Mouse (Mus musculus) forebrain, embryonic 12.5 days (tissue): ENCODE results near the gene Foxp2. TPM values are rescaled to one million over a fixed set of nuclear protein-coding genes. Genes with fewer than 3 reads are reported as not detected.

Source experiments
- ATAC-seq: fragments of 200-750 bp; cut with Nextera tagmentation; 2 replicates; pipeline ENCODE4 v1.8.0; 2017; ENCODE audit warnings: moderate TSS enrichment; ENCODE audit not compliant: low FRiP score
- H3K27ac ChIP-seq: fragments of 300-500 bp; sonication (generic); 2 replicates; pipeline ENCODE4 v1.5.1; 2016; ENCODE audit warnings: mild to moderate bottlenecking
- H3K27me3 ChIP-seq: fragments of 300-500 bp; sonication (generic); 2 replicates; pipeline ENCODE4 v1.6.1; 2016; ENCODE audit warnings: mild to moderate bottlenecking
- H3K36me3 ChIP-seq: fragments of 300-500 bp; sonication (generic); replicated peaks from 2 replicates; pipeline ENCODE4 v1.6.1; 2016; ENCODE audit warnings: mild to moderate bottlenecking
- H3K4me1 ChIP-seq: fragments of 300-500 bp; sonication (generic); 2 replicates; pipeline ENCODE4 v1.6.1; 2016
- H3K4me2 ChIP-seq: fragments of 300-500 bp; sonication (generic); 2 replicates; pipeline ENCODE4 v1.6.1; 2016; ENCODE audit warnings: mild to moderate bottlenecking, moderate library complexity
- H3K4me3 ChIP-seq: fragments of 300-500 bp; sonication (generic); replicated peaks from 2 replicates; pipeline ENCODE4 v1.5.1; 2016; ENCODE audit warnings: mild to moderate bottlenecking
- H3K9ac ChIP-seq: fragments of 300-500 bp; sonication (generic); 2 replicates; pipeline ENCODE4 v1.6.1; 2016; ENCODE audit warnings: mild to moderate bottlenecking
- H3K9me3 ChIP-seq: fragments of 300-500 bp; sonication (generic); 2 replicates; pipeline ENCODE4 v1.6.1; 2016
- WGBS: fragments of 180-500 bp; shearing (Covaris S2); methylation state at CpG from one replicate; pipeline ENCODE4 v1.1.7; 2016; 5-methylcytosine and 5-hydroxymethylcytosine counted together
- polyA plus RNA-seq: library from polyadenylated mRNA; unstranded; fragments of >200 nt; fragmentation: Nextera tagmentation; extraction: Ambion mirVana; gene quantifications from 2 replicates; pipeline ENCODE4 v1.2.1, GENCODE M21; 2016

The Foxp2 gene
- polyA plus RNA-seq, 1 experiment from 2014 or later: 32.3 TPM

GRCm38 (mm10) chr6:15316948-15317347 lies 415.8 kb downstream of the Foxp2 start:
- Histone ChIP-seq H3K4me2 (no peak overlapping the region), H3K9ac (no peak overlapping the region), H3K27ac (no peak overlapping the region), H3K4me1 (no peaks in the 10 kb centered on the region), H3K9me3 (no peaks in the 10 kb centered on the region), H3K36me3 (no peaks in the 10 kb centered on the region), H3K4me3 (no peak overlapping the region), H3K27me3 (no peaks in the 10 kb centered on the region)
- WGBS: 89% methylated on average over 2 of the region's 2 CpGs
- ATAC-seq: no peak

DNA sequence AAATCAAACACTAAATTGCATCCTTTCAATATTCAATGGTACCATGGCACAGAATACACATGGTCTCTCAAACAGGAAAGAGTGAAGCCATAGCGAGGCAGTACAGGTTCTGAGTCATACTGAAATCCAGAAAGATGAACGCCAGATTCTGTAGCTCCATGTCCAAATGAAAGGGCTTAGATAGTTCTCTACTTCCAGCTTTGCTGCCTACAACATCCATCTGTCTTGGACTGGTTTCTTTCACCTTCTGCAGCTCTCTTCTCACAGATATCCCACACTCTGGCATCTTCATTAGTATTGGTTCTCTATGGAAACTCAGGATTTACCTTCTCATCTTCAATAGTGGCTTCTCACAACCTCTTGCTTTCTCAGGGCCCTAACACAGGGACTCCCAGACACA lies 417.2 kb downstream of the Foxp2 start:
- Histone ChIP-seq H3K4me3 (no peak overlapping the region), H3K27ac (no peak overlapping the region), H3K9me3 (no peaks in the 10 kb centered on the region), H3K9ac (no peak overlapping the region), H3K27me3 (no peaks in the 10 kb centered on the region), H3K36me3 (no peaks in the 10 kb centered on the region), H3K4me2 (no peak overlapping the region), H3K4me1 (no peaks in the 10 kb centered on the region)
- ATAC-seq: no peak
- 95% methylated on average over 2 of the region's 2 CpGs for WGBS

DNA sequence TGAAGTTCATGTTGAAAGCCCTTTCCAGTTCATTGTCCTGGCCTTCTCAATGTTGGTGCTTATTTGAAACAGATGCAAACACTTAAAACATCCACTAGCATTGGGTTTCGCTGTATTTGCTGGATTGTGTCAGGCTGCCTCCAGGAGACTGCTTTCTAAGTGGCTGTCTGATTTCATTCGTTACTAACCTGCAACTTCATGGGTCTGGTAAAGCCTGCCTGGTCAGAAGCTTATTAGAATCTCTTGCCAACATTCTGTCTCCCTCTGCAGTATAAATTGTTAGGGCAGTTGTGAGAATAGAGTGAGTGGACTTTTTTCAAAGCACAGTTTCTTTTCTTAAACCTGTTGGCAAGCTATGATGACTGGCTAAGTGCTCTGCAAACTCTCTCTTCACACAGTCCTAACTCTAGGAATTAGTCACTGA lies 420.4 kb downstream of the Foxp2 start:
- no peak for ATAC-seq
- H3K4me1 ChIP-seq: no peaks in the 10 kb centered on the region
- no peak overlapping the region for H3K27ac ChIP-seq
- H3K9ac ChIP-seq: no peak overlapping the region
- H3K4me3 ChIP-seq: no peak overlapping the region
- no peaks in the 10 kb centered on the region for H3K27me3 ChIP-seq
- no peaks in the 10 kb centered on the region for H3K36me3 ChIP-seq
- 54% methylated on average over 2 of the region's 2 CpGs for WGBS
- H3K9me3 ChIP-seq: no peaks in the 10 kb centered on the region
- no peak overlapping the region for H3K4me2 ChIP-seq

- H3K4me1 ChIP-seq: no peaks in the 10 kb centered on the region
- H3K9me3 ChIP-seq: no peaks in the 10 kb centered on the region
- no peak overlapping the region for H3K4me3 ChIP-seq
- peak; percentile 85 for ATAC-seq
- no peaks in the 10 kb centered on the region for H3K36me3 ChIP-seq
- H3K4me2 ChIP-seq: no peak overlapping the region
- H3K27ac ChIP-seq: no peak overlapping the region
- no peaks in the 10 kb centered on the region for H3K27me3 ChIP-seq
- H3K9ac ChIP-seq: no peak overlapping the region
Observed at GRCm38 (mm10) chr6:15323099-15323498, 421.9 kb downstream of the Foxp2 start.

- 46% methylated on average over 3 of the region's 3 CpGs for whole genome bisulfite sequencing
- H3K4me1 ChIP-seq: no peaks in the 10 kb centered on the region
- H3K27me3 ChIP-seq: no peaks in the 10 kb centered on the region
Observed at GRCm38 (mm10) chr6:15347705-15348104, 446.6 kb downstream of the Foxp2 start.

GRCm38 (mm10) chr6:15355852-15356251 lies 454.7 kb downstream of the Foxp2 start:
- Histone ChIP-seq H3K9ac (no peak overlapping the region), H3K27ac (no peak overlapping the region), H3K4me1 (no peaks in the 10 kb centered on the region), H3K4me3 (no peak overlapping the region), H3K27me3 (no peaks in the 10 kb centered on the region), H3K9me3 (no peaks in the 10 kb centered on the region), H3K36me3 (no peaks in the 10 kb centered on the region), H3K4me2 (no peak overlapping the region)
- 86% methylated on average over 4 of the region's 4 CpGs for WGBS
- no peak for ATAC-seq

More at GRCm38 (mm10) chr6:15347705-15348104, 446.6 kb downstream of the Foxp2 start:
- no peak overlapping the region for H3K4me2 ChIP-seq
- no peaks in the 10 kb centered on the region for H3K9me3 ChIP-seq
- ATAC-seq: peak; percentile 77
- H3K4me3 ChIP-seq: no peak overlapping the region
- no peaks in the 10 kb centered on the region for H3K36me3 ChIP-seq
- H3K9ac ChIP-seq: no peak overlapping the region
- no peak overlapping the region for H3K27ac ChIP-seq

DNA sequence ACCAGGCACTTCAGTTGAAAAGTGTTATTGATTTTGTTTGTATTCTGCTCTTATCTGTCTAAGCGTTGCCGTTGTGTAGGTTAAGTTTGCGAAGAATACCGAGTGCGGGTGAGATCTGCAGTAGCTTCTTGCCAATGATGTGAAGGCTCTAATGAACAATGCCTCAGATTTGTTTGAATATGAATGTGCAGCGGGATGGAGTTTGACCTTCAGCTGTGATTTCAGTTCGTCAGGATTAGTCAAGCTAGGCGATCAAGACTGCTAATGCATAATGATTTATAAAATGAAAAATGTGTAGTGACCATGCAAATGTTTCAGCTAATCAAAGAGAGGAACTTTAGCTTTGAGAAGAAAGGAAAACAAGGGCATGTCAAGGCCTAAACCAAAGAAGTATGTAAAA lies 469.1 kb downstream of the Foxp2 start:
- Histone ChIP-seq H3K4me2 (no peak overlapping the region), H3K9ac (no peak overlapping the region), H3K9me3 (no peaks in the 10 kb centered on the region), H3K36me3 (no peaks in the 10 kb centered on the region), H3K4me3 (no peak overlapping the region), H3K27ac (0 out of 2 replicates have a peak overlapping the region, but pooled peaks have one; percentile 20), H3K4me1 (peaks cover 32% of the 10 kb centered on the region), H3K27me3 (no peaks in the 10 kb centered on the region)
- no peak for ATAC-seq
- WGBS: 41% methylated on average over 8 of the region's 8 CpGs

DNA sequence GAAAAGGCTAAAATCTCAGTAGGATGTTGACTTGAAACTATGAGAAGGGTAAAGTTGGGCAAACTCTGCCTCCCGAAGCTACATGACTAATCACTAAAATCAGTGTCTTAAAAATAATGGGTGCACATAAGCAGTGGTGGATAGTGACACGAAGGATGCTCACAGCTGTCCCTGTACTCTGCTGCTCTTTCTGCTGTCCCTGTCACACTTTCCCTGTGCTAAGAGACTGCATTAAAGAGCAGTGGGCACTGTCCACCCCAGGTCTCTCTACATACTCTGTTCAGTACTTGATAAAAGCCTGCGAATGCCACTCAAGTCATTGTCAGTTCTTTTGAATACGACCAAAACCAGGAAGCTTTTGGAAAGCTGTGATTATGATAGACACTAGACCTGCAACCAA lies 469.7 kb downstream of the Foxp2 start:
- Histone ChIP-seq H3K4me3 (no peak overlapping the region), H3K36me3 (no peaks in the 10 kb centered on the region), H3K9ac (no peak overlapping the region), H3K9me3 (no peaks in the 10 kb centered on the region), H3K4me1 (peaks cover 32% of the 10 kb centered on the region), H3K27ac (0 out of 2 replicates have a peak overlapping the region, but pooled peaks have one; percentile 20), H3K27me3 (no peaks in the 10 kb centered on the region), H3K4me2 (no peak overlapping the region)
- WGBS: 82% methylated on average over 4 of the region's 4 CpGs
- no peak for ATAC-seq

DNA sequence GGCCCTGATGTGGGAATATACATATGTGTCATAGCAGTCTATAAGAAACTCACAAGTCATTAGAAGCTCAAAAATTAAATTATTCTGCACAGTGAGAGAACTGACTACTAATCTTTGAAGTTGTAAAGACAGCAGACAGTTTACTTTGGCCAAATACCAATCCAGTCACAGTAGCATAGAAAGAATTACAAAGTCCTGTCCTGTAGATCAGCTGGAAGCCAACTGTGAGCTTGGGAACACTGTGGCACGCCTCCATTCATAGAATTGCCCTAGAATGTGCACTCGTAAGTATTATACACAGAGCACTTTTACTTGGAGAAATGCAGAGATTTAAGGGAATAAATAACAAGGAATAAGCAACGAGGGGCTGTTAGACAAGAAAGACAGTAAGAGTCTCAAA lies 472.5 kb downstream of the Foxp2 start:
- Histone ChIP-seq H3K4me1 (peaks cover 42% of the 10 kb centered on the region), H3K36me3 (no peaks in the 10 kb centered on the region), H3K27me3 (no peaks in the 10 kb centered on the region), H3K27ac (no peak overlapping the region), H3K4me3 (no peak overlapping the region), H3K9me3 (no peaks in the 10 kb centered on the region), H3K9ac (no peak overlapping the region), H3K4me2 (no peak overlapping the region)
- ATAC-seq: no peak
- 57% methylated on average over 3 of the region's 3 CpGs for WGBS

- Histone ChIP-seq H3K9ac (no peak overlapping the region), H3K9me3 (no peaks in the 10 kb centered on the region), H3K36me3 (no peaks in the 10 kb centered on the region), H3K27ac (peak overlapping the region; percentile 42; the same call in 1 of the 2 replicates), H3K27me3 (no peaks in the 10 kb centered on the region), H3K4me3 (no peak overlapping the region), H3K4me1 (peaks cover 24% of the 10 kb centered on the region), H3K4me2 (0 out of 2 replicates have a peak overlapping the region, but pooled peaks have one; percentile 2)
- peak; percentile 74; the same call in 1 of the 2 replicates for ATAC-seq
- WGBS: 29% methylated on average over 5 of the region's 5 CpGs
Observed at GRCm38 (mm10) chr6:15378261-15378660, 477.1 kb downstream of the Foxp2 start.

- peak; percentile 36; the same call in 1 of the 2 replicates for ATAC-seq
- Histone ChIP-seq H3K27ac (no peak overlapping the region), H3K4me2 (no peak overlapping the region), H3K36me3 (no peaks in the 10 kb centered on the region), H3K9me3 (no peaks in the 10 kb centered on the region), H3K27me3 (no peaks in the 10 kb centered on the region), H3K9ac (no peak overlapping the region), H3K4me3 (no peak overlapping the region), H3K4me1 (peaks cover 26% of the 10 kb centered on the region)
- WGBS: 31% methylated on average over 6 of the region's 6 CpGs
Observed at GRCm38 (mm10) chr6:15396462-15396861, 495.3 kb downstream of the Foxp2 start.

- no peaks in the 10 kb centered on the region for H3K9me3 ChIP-seq
- H3K4me3 ChIP-seq: no peak overlapping the region
- no peak overlapping the region for H3K27ac ChIP-seq
- no peak overlapping the region for H3K9ac ChIP-seq
- H3K36me3 ChIP-seq: no peaks in the 10 kb centered on the region
- ATAC-seq: peak; percentile 78
- no peak overlapping the region for H3K4me2 ChIP-seq
- WGBS: 19% methylated on average over 5 of the region's 5 CpGs
- H3K27me3 ChIP-seq: no peaks in the 10 kb centered on the region
- peaks cover 30% of the 10 kb centered on the region for H3K4me1 ChIP-seq
Observed at GRCm38 (mm10) chr6:15397485-15397884, 496.3 kb downstream of the Foxp2 start.

DNA sequence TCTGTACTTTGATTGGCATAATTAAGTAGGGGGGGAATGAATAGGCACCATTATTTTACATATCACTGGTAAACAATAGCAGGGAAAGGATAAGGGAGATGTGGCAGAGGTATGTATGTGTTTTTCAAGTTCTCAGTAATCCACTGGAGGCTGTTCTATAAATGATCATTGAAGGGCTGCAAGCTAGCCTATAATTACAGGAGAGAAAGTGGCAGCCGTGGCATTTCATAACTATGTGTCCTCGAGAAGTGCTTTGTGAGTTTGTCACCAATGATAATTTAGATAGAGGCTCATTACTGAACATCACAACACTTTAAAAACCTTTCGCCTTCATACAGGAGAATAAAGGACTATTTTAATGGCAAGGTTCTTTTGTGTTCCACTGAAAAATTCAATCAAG lies 500.0 kb downstream of the Foxp2 start:
- no peaks in the 10 kb centered on the region for H3K9me3 ChIP-seq
- WGBS: 21% methylated on average over 3 of the region's 3 CpGs
- H3K36me3 ChIP-seq: no peaks in the 10 kb centered on the region
- H3K4me1 ChIP-seq: peaks cover 35% of the 10 kb centered on the region
- H3K4me3 ChIP-seq: no peak overlapping the region
- no peaks in the 10 kb centered on the region for H3K27me3 ChIP-seq
- 0 out of 2 replicates have a peak, but pooled peaks have one; percentile 6 for ATAC-seq
- H3K9ac ChIP-seq: no peak overlapping the region
- no peak overlapping the region for H3K4me2 ChIP-seq
- H3K27ac ChIP-seq: no peak overlapping the region
